Mouse (Mus musculus): ENCODE data around the gene Trim80.
"Not testable (repeated sequence)": the region's sequence is repeated elsewhere in the genome, so short reads cannot be mapped to it uniquely, and the experiment has no call there.

Trim80 gene

DNA sequence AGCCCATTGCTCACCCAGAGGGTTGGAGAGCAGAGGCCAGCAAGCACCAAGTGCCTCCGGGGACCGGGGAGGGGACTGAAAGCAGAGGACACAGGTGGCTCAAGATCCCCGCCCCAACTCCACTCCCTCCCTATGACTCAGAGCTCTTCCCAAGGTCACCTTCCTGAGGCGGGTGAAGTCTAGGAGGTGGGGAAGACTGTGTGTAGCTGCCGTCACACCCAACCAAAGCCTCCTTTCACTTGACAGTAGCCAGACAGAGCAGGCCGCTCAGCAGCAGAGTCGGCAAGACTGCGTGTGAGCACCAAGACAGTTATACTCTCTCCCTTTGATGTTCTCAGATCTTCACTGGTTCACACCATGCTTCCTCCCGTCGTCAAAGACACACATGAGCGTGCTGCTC is 23.1 kb downstream of the Trim80 start:
- DNase-seq: peak in 1 of 2 experiments; percentile 45

GRCm38 (mm10) chr11:115464851-115465250 is 24.5 kb downstream of the Trim80 start:
- DNase-seq: no peak

DNA sequence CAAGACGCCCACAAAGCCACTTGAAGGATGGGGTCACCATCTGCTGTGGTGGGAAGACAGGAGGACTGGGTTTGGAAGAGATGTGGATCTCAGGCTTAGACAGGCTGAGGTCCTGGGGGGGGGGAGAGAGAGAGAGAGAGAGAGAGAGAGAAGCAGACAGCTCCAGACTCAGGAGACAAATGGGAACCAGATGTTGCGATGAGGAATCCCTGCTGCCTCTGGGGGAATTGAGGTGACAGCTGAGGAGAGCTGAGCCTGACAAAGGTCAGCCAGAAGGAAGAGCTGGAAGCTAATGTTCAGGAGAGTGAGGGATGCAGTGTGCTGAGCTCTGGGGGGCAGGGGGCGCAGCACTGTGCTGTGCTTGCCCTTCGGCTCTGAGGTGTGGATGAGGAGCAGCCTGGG is 26.9 kb downstream of the Trim80 start:
- peak in 1 of 2 experiments; percentile 19 for DNase-seq

GRCm38 (mm10) chr11:115472183-115472582 is 31.8 kb downstream of the Trim80 start:
- no peak for DNase-seq

- DNase-seq: peak; percentile 96 to 97
Measured at GRCm38 (mm10) chr11:115473626-115474275, 33.4 kb downstream of the Trim80 start.

- peak; percentile 96 to 98 for DNase-seq
Measured at GRCm38 (mm10) chr11:115475025-115475757, 34.8 kb downstream of the Trim80 start, which contains the start of gene Armc7. Gene Armc7, plus strand, starts transcription at chr11:115475667.

GRCm38 (mm10) chr11:115475758-115476237 is 35.5 kb downstream of the Trim80 start:
- no peak for DNase-seq

- DNase-seq: not testable (repeated sequence)
Measured at GRCm38 (mm10) chr11:115476630-115477029, 36.3 kb downstream of the Trim80 start.

DNA sequence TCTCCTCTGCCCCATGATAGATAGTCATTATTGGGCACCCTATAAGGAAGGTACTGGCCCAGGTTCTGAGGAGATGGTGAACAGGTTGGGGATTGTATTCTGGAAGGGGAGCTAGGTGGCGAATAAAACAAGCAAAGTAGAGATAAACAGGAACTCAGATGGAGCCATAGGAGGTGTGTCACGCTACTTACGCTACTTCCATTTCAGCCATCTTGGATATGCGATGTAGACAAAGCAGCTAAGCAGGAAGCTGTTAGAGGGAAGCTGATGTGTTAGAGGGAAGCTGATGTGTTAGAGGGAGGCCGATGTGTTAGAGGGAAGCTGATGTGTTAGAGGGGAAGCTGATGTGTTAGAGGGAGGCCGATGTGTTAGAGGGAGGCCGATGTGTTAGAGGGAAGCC is 37.0 kb downstream of the Trim80 start:
- not testable (repeated sequence) for DNase-seq

DNA sequence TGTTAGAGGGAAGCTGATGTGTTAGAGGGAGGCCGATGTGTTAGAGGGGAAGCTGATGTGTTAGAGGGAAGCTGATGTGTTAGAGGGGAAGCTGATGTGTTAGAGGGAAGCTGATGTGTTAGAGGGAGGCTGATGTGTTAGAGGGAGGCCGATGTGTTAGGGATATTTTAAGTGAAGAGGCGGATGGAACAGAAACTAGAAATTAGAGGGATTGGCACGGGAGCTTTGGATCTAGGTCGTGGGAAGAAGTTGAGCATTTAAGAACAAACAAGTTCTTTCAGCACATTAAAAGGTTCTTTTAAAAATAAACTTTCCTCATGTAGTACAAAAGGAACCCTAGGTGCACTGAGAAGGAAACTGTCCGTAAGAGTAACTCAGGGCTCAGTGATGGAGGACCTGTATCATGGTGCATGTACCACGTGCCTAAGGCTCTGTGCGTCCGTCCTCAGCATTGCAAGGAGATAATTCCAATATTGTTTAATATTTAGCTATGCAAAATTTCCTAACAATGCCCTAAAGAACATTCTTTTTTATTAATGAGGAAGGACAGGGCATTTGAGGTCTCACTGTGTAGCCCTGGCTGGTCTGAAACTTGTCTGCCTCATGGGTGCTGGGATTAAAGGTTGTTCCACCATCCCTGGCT is 38.1 kb downstream of the Trim80 start:
- no peak for DNase-seq

DNA sequence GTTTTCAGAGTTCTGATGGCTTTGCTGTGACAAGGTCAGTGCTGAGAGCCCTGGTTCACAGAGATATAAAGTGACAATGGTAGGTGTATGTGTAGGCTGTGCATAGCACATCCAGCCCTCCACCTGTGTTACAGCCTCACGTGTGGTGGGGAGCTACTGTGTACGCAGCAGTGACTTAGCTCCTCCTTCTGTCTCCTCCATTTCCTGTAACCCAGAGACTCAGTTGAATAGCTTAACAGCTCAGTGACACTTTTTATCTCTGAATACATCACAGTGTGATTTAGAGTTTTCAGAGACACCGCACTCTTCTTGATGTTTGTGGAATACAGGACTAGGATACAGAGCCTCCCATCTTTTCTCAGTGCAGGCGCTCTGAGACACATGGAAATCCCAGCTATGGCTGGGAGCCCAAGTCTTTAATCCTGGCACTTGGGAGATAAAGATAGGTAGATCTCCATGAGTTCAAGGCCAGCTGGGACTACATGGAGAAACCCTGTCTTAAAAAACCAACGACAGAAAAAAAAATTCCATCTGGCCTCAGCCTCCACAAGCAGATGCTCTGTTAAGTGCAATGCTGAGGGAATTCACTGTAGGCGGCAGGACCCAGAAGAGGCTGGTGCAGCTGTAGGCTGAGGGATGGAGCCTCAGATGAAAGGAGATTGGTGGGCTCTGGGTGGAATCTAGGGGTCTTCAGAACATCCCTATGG is 41.4 kb downstream of the Trim80 start:
- DNase-seq: no peak

DNA sequence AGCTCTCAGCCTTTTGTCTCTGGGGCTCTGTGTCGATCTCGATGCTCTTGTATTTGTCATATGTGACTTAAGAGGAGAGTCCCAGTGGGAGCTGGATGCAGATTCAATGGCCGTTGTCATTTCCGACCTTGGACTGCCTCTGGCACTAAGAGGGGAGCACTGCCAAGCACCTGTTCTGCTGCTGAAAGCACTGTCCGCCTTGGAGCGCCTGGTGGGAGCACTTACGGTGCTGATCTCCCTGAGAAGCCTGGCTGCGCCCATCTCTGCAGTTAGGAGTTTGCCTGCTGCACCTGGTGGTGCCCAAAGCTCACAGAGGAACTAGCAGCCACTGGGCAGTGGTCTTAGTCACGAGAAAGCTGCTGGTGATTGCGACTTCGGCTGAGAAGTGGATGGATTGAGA is 42.9 kb downstream of the Trim80 start:
- DNase-seq: no peak

GRCm38 (mm10) chr11:115483726-115484125 is 43.4 kb downstream of the Trim80 start:
- peak; percentile 85 for DNase-seq

GRCm38 (mm10) chr11:115485155-115485554 is 44.8 kb downstream of the Trim80 start:
- no peak for DNase-seq

DNA sequence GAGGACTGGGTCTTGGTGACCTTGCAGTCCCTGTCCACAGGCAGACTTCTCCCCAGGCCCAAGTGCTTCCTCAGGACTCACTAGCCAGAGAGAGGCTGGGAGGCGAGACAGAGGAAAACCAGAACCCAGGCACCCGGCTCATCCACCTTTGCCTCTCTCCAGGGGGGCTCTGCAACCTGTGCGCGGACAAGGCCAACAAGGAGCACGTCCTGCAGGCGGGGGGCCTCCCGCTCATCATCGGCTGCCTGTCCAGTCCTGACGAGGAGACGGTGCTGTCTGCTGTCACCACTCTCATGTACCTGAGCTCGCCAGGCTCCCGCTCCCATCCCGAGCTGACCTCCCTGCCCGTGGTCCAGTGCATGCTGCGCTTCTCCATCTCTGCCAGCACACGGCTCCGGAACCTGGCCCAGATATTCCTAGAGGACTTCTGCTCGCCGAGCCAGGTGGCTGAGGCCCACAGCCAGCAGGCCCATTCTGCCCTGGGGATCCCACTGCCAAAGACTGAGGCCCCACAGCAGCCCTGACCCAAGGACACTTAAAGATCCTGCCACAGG is 48.3 kb downstream of the Trim80 start:
- DNase-seq: no peak

- no peak for DNase-seq
Measured at GRCm38 (mm10) chr11:115490441-115491355, 50.4 kb downstream of the Trim80 start.

DNA sequence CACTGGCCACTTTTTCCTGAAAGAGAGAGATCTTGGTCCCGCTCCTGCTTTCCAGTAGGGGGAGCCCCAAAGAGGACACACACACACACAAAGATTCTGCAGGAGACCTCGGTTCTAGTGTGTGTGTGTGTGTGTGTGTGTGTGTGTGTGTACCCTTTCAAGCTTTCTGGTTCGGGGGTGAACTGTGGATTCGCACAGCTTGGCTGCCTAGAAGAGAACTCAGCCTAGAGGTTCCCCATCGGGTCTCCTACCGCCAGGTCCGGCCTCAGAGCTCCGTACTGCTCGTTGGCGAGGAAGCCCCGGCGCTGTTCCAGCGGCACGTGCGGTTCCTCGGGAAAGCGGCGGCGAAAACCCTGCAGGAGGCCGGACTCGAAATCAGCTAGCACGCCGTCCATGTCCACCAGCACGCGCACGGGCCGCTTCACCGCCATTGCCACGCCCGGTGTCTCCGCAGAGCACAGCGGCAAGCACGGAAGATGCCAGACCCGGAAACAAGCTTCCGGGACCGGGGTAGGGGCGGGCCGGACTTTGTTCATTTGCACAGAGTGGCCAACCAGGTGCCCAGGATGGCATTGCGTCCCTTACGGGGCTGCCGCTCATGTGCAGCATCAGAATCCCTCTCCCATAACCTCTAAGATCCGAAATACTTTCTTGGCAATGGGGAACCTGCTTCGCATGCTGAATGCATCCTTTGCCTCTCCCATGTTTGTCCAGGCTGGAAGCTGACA is 51.2 kb downstream of the Trim80 start, which contains the start of gene Nt5c:
Nt5c (minus strand) TSS at position 507 of the 728 bp plus-strand sequence.
- peak; percentile 80 to 90 for DNase-seq

- DNase-seq: no peak
Measured at GRCm38 (mm10) chr11:115492387-115492786, 52.0 kb downstream of the Trim80 start.

DNA sequence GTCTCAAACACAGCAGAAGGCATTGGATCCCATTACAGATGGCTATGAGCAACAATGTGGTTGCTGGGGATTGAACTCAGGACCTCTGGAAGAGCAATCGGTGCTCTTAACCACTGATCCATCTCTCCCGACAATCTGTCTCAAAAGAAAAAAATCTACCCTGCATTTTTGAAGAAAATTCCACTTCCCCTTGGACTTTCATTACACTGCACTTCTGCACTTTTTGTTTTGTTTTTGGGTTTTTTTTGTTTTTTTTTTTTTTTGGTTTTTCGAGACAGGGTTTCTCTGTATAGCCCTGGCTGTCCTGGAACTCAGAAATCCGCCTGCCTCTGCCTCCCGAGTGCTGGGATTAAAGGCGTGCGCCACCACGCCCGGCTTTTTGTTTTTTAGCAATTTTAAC is 56.2 kb downstream of the Trim80 start:
- not testable (repeated sequence) for DNase-seq

Measured in kidney, postnatal 4 days (tissue).